Mouse (Mus musculus): ENCODE data around the gene Shisa7.
"Not testable (repeated sequence)": the region's sequence is repeated elsewhere in the genome, so short reads cannot be mapped to it uniquely, and the experiment has no call there.

Shisa7 gene

GRCm38 (mm10) chr7:4793674-4794073 lies 50.8 kb downstream of the Shisa7 start:
- DNase-seq, result no peak

- not testable (repeated sequence) for DNase-seq
Observed at GRCm38 (mm10) chr7:4793248-4793647, 51.2 kb downstream of the Shisa7 start.

GRCm38 (mm10) chr7:4792278-4793212 lies 52.0 kb downstream of the Shisa7 start, which contains the start of gene Rpl28:
TSS of gene Rpl28 (plus strand) at chr7:4792874.
- DNase-seq, result peak; percentile 98

- DNase-seq, result peak; percentile 88
Observed at GRCm38 (mm10) chr7:4789436-4789935, 55.0 kb downstream of the Shisa7 start, which contains the start of gene Tmem238. TSS of gene Tmem238 (minus strand) at chr7:4789656.

GRCm38 (mm10) chr7:4788499-4789435 lies 55.7 kb downstream of the Shisa7 start:
- DNase-seq, result peak; percentile 79

- no peak for DNase-seq
Observed at GRCm38 (mm10) chr7:4783667-4784268, 60.7 kb downstream of the Shisa7 start.

GRCm38 (mm10) chr7:4782759-4783158 lies 61.7 kb downstream of the Shisa7 start, which contains the start of the genes Il11 and Tmem190:
TSS of gene Il11 (minus strand) at chr7:4782859.
TSS of gene Tmem190 (plus strand) at chr7:4782937.
- DNase-seq, result no peak

- no peak for DNase-seq
Observed at GRCm38 (mm10) chr7:4782130-4782529, 62.4 kb downstream of the Shisa7 start.

- DNase-seq, result no peak
Observed at GRCm38 (mm10) chr7:4779921-4780320, 64.6 kb downstream of the Shisa7 start.

- DNase-seq, result no peak
Observed at GRCm38 (mm10) chr7:4777851-4778637, 66.5 kb downstream of the Shisa7 start.

GRCm38 (mm10) chr7:4776861-4777830 lies 67.3 kb downstream of the Shisa7 start:
- DNase-seq, result peak; percentile 81

GRCm38 (mm10) chr7:4776131-4776530 lies 68.4 kb downstream of the Shisa7 start:
- DNase-seq, result no peak

Measured in kidney, postnatal 14 days (tissue).